Mouse (Mus musculus): ENCODE measurements around the gene Chrna9. TPM values are rescaled to one million over a fixed set of nuclear protein-coding genes. Genes with fewer than 3 reads are reported as not detected.

Gene Chrna9
- polyA plus RNA-seq, 1 experiment from 2014 or later: not detected

- Histone ChIP-seq H3K27ac (ENCODE audit: low read depth) (no peak overlapping the region), H3K36me3 (ENCODE audit: control insufficient read depth, insufficient read depth, low read length) (no peaks in the 10 kb centered on the region), H3K4me1 (replicated peaks; ENCODE audit: control insufficient read depth, insufficient read depth, low read length) (0 out of 2 replicates have a peak, but pooled peaks cover 6% of the 10 kb centered on the region), H3K9ac (ENCODE audit: low read length) (no peak overlapping the region), H3K4me2 (ENCODE audit: low read length) (peak overlapping the region; percentile 45), H3K27me3 (replicated peaks; ENCODE audit: control insufficient read depth, insufficient read depth, low read length) (no peaks in the 10 kb centered on the region), H3K4me3 (ENCODE audit: low read depth, low read length) (peak overlapping the region; percentile 23), H3K9me3 (ENCODE audit: control insufficient read depth, low read length) (no peaks in the 10 kb centered on the region)
- ATAC-seq (replicated peaks; ENCODE audit: low FRiP score, low TSS enrichment, low read depth) (no peak), DNase-seq (ENCODE audit: low spot score) (no peak)
- 80% methylated on average over 9 of the region's 9 CpGs for WGBS
These were observed 21.7 kb downstream of the Chrna9 start for GRCm38 (mm10) chr5:65956144-65957008.

GRCm38 (mm10) chr5:65958597-65958996 is 23.9 kb downstream of the Chrna9 start:
- ATAC-seq (replicated peaks; ENCODE audit: low FRiP score, low TSS enrichment, low read depth): no peak
- under 1% methylated on average over 4 of the region's 4 CpGs for WGBS
- Histone ChIP-seq H3K27ac (ENCODE audit: low read depth) (no peak overlapping the region), H3K9ac (ENCODE audit: low read length) (no peak overlapping the region), H3K4me1 (replicated peaks; ENCODE audit: control insufficient read depth, insufficient read depth, low read length) (0 out of 2 replicates have a peak, but pooled peaks cover 6% of the 10 kb centered on the region), H3K36me3 (ENCODE audit: control insufficient read depth, insufficient read depth, low read length) (no peaks in the 10 kb centered on the region), H3K27me3 (replicated peaks; ENCODE audit: control insufficient read depth, insufficient read depth, low read length) (no peaks in the 10 kb centered on the region), H3K9me3 (ENCODE audit: control insufficient read depth, low read length) (no peaks in the 10 kb centered on the region), H3K4me3 (ENCODE audit: low read depth, low read length) (no peak overlapping the region), H3K4me2 (ENCODE audit: low read length) (no peak overlapping the region)
- no peak for DNase-seq (ENCODE audit: low spot score)

GRCm38 (mm10) chr5:65959893-65960596 is 25.3 kb downstream of the Chrna9 start:
- no peak overlapping the region for H3K27ac ChIP-seq (ENCODE audit: low read depth)
- WGBS: 79% methylated on average over 5 of the region's 5 CpGs
- H3K4me1 ChIP-seq (replicated peaks; ENCODE audit: control insufficient read depth, insufficient read depth, low read length): 0 out of 2 replicates have a peak, but pooled peaks cover 6% of the 10 kb centered on the region
- H3K36me3 ChIP-seq (ENCODE audit: control insufficient read depth, insufficient read depth, low read length): no peaks in the 10 kb centered on the region
- no peaks in the 10 kb centered on the region for H3K9me3 ChIP-seq (ENCODE audit: control insufficient read depth, low read length)
- H3K4me3 ChIP-seq (ENCODE audit: low read depth, low read length): no peak overlapping the region
- H3K4me2 ChIP-seq (ENCODE audit: low read length): no peak overlapping the region
- no peaks in the 10 kb centered on the region for H3K27me3 ChIP-seq (replicated peaks; ENCODE audit: control insufficient read depth, insufficient read depth, low read length)
- H3K9ac ChIP-seq (ENCODE audit: low read length): no peak overlapping the region
- DNase-seq (ENCODE audit: low spot score) (no peak), ATAC-seq (replicated peaks; ENCODE audit: low FRiP score, low TSS enrichment, low read depth) (no peak)

- DNase-seq (ENCODE audit: low spot score) (no peak), ATAC-seq (replicated peaks; ENCODE audit: low FRiP score, low TSS enrichment, low read depth) (no peak)
- no peak overlapping the region for H3K27ac ChIP-seq (ENCODE audit: low read depth)
- no peaks in the 10 kb centered on the region for H3K9me3 ChIP-seq (ENCODE audit: control insufficient read depth, low read length)
- 85% methylated on average over 11 of the region's 11 CpGs for WGBS
- H3K4me2 ChIP-seq (ENCODE audit: low read length): no peak overlapping the region
- H3K27me3 ChIP-seq (replicated peaks; ENCODE audit: control insufficient read depth, insufficient read depth, low read length): no peaks in the 10 kb centered on the region
- no peak overlapping the region for H3K4me3 ChIP-seq (ENCODE audit: low read depth, low read length)
- H3K4me1 ChIP-seq (replicated peaks; ENCODE audit: control insufficient read depth, insufficient read depth, low read length): 0 out of 2 replicates have a peak, but pooled peaks cover 2% of the 10 kb centered on the region
- no peak overlapping the region for H3K9ac ChIP-seq (ENCODE audit: low read length)
- no peaks in the 10 kb centered on the region for H3K36me3 ChIP-seq (ENCODE audit: control insufficient read depth, insufficient read depth, low read length)
These were observed 25.9 kb downstream of the Chrna9 start for GRCm38 (mm10) chr5:65960597-65960950.

GRCm38 (mm10) chr5:65963291-65963690 is 28.6 kb downstream of the Chrna9 start:
- ATAC-seq (replicated peaks; ENCODE audit: low FRiP score, low TSS enrichment, low read depth) (no peak), DNase-seq (ENCODE audit: low spot score) (no peak)
- no peak overlapping the region for H3K4me3 ChIP-seq (ENCODE audit: low read depth, low read length)
- no peak overlapping the region for H3K9ac ChIP-seq (ENCODE audit: low read length)
- H3K36me3 ChIP-seq (ENCODE audit: control insufficient read depth, insufficient read depth, low read length): no peaks in the 10 kb centered on the region
- no peaks in the 10 kb centered on the region for H3K9me3 ChIP-seq (ENCODE audit: control insufficient read depth, low read length)
- no peaks in the 10 kb centered on the region for H3K4me1 ChIP-seq (replicated peaks; ENCODE audit: control insufficient read depth, insufficient read depth, low read length)
- H3K27ac ChIP-seq (ENCODE audit: low read depth): no peak overlapping the region
- H3K4me2 ChIP-seq (ENCODE audit: low read length): no peak overlapping the region
- H3K27me3 ChIP-seq (replicated peaks; ENCODE audit: control insufficient read depth, insufficient read depth, low read length): no peaks in the 10 kb centered on the region
- 87% methylated on average over 5 of the region's 5 CpGs for WGBS

GRCm38 (mm10) chr5:65965771-65966279 is 31.1 kb downstream of the Chrna9 start:
- no peak for ATAC-seq (replicated peaks; ENCODE audit: low FRiP score, low TSS enrichment, low read depth)
- 75% methylated on average over 7 of the region's 7 CpGs for WGBS

GRCm38 (mm10) chr5:65967091-65967490 is 32.4 kb downstream of the Chrna9 start:
- WGBS: 53% methylated on average over 12 of the region's 12 CpGs
- H3K4me2 ChIP-seq (ENCODE audit: low read length): no peak overlapping the region
- H3K4me1 ChIP-seq (replicated peaks; ENCODE audit: control insufficient read depth, insufficient read depth, low read length): no peaks in the 10 kb centered on the region
- H3K27ac ChIP-seq (ENCODE audit: low read depth): no peak overlapping the region
- ATAC-seq (replicated peaks; ENCODE audit: low FRiP score, low TSS enrichment, low read depth) (no peak), DNase-seq (ENCODE audit: low spot score) (no peak)
- H3K9ac ChIP-seq (ENCODE audit: low read length): no peak overlapping the region
- H3K9me3 ChIP-seq (ENCODE audit: control insufficient read depth, low read length): no peaks in the 10 kb centered on the region
- no peaks in the 10 kb centered on the region for H3K27me3 ChIP-seq (replicated peaks; ENCODE audit: control insufficient read depth, insufficient read depth, low read length)
- H3K4me3 ChIP-seq (ENCODE audit: low read depth, low read length): no peak overlapping the region
- no peaks in the 10 kb centered on the region for H3K36me3 ChIP-seq (ENCODE audit: control insufficient read depth, insufficient read depth, low read length)

More at GRCm38 (mm10) chr5:65965771-65966279, 31.1 kb downstream of the Chrna9 start:
- no peaks in the 10 kb centered on the region for H3K36me3 ChIP-seq (ENCODE audit: control insufficient read depth, insufficient read depth, low read length)
- no peaks in the 10 kb centered on the region for H3K9me3 ChIP-seq (ENCODE audit: control insufficient read depth, low read length)
- no peak for DNase-seq (ENCODE audit: low spot score)
- no peaks in the 10 kb centered on the region for H3K27me3 ChIP-seq (replicated peaks; ENCODE audit: control insufficient read depth, insufficient read depth, low read length)
- H3K27ac ChIP-seq (ENCODE audit: low read depth): no peak overlapping the region
- H3K4me1 ChIP-seq (replicated peaks; ENCODE audit: control insufficient read depth, insufficient read depth, low read length): no peaks in the 10 kb centered on the region
- H3K9ac ChIP-seq (ENCODE audit: low read length): no peak overlapping the region
- H3K4me2 ChIP-seq (ENCODE audit: low read length): no peak overlapping the region
- H3K4me3 ChIP-seq (ENCODE audit: low read depth, low read length): no peak overlapping the region

GRCm38 (mm10) chr5:65968004-65968403 is 33.3 kb downstream of the Chrna9 start:
- H3K9me3 ChIP-seq (ENCODE audit: control insufficient read depth, low read length): no peaks in the 10 kb centered on the region
- H3K27ac ChIP-seq (ENCODE audit: low read depth): no peak overlapping the region
- no peak overlapping the region for H3K9ac ChIP-seq (ENCODE audit: low read length)
- H3K4me2 ChIP-seq (ENCODE audit: low read length): no peak overlapping the region
- H3K36me3 ChIP-seq (ENCODE audit: control insufficient read depth, insufficient read depth, low read length): no peaks in the 10 kb centered on the region
- ATAC-seq (replicated peaks; ENCODE audit: low FRiP score, low TSS enrichment, low read depth): no peak
- H3K4me1 ChIP-seq (replicated peaks; ENCODE audit: control insufficient read depth, insufficient read depth, low read length): no peaks in the 10 kb centered on the region
- no peaks in the 10 kb centered on the region for H3K27me3 ChIP-seq (replicated peaks; ENCODE audit: control insufficient read depth, insufficient read depth, low read length)
- DNase-seq (ENCODE audit: low spot score): no peak
- 87% methylated on average over 3 of the region's 3 CpGs for WGBS
- H3K4me3 ChIP-seq (ENCODE audit: low read depth, low read length): no peak overlapping the region
